Mouse (Mus musculus) liver, postnatal 0 days (tissue): Measurements from ENCODE around the gene Ahdc1. TPM values are rescaled to one million over a fixed set of nuclear protein-coding genes. Genes with fewer than 3 reads are reported as not detected.

ENCODE experiments used
- ATAC-seq: fragments of 200-750 bp; cut with Nextera tagmentation; 2 replicates; pipeline ENCODE4 v1.8.0; 2017; ENCODE audit warnings: mild to moderate bottlenecking, moderate library complexity
- DNase-seq: peaks from one replicate; pipeline ENCODE4 v3.0.0-alpha.2; 2016
- H3K27ac ChIP-seq: fragments of 300-500 bp; sonication (generic); 2 replicates; pipeline ENCODE4 v1.5.1; 2014; ENCODE audit warnings: antibody characterized with exemption, moderate library complexity, mild to moderate bottlenecking, low read depth
- H3K27me3 ChIP-seq: fragments of 300-500 bp; sonication (generic); 2 replicates; pipeline ENCODE4 v1.6.1; 2014; ENCODE audit warnings: low read length, control low read depth, mixed read lengths; ENCODE audit not compliant: insufficient read depth
- H3K36me3 ChIP-seq: fragments of 300-500 bp; sonication (generic); replicated peaks from 2 replicates; pipeline ENCODE4 v1.6.1; 2014; ENCODE audit warnings: mild to moderate bottlenecking, control low read depth, low read length, moderate library complexity, mixed read lengths; ENCODE audit not compliant: insufficient read depth
- H3K4me1 ChIP-seq: fragments of 300-500 bp; sonication (generic); 2 replicates; pipeline ENCODE4 v1.6.1; 2014; ENCODE audit warnings: antibody characterized with exemption, mild to moderate bottlenecking, control low read depth; ENCODE audit not compliant: insufficient read depth
- H3K4me2 ChIP-seq: fragments of 300-500 bp; sonication (generic); 2 replicates; pipeline ENCODE4 v1.6.1; 2014; ENCODE audit warnings: low read depth, mild to moderate bottlenecking, low read length, moderate library complexity, mixed read lengths
- H3K4me3 ChIP-seq: fragments of 300-500 bp; sonication (generic); 2 replicates; pipeline ENCODE4 v1.5.1; 2014; ENCODE audit warnings: low read depth, low read length
- H3K9ac ChIP-seq: fragments of 300-500 bp; sonication (generic); replicated peaks from 2 replicates; pipeline ENCODE4 v1.6.1; 2014; ENCODE audit warnings: mild to moderate bottlenecking, moderate library complexity
- H3K9me3 ChIP-seq: fragments of 300-500 bp; sonication (generic); 2 replicates; pipeline ENCODE4 v1.6.1; 2016; ENCODE audit warnings: mild to moderate bottlenecking, control low read depth, low read length, mixed read lengths
- CTCF ChIP-seq: sonication (generic); IDR thresholded peaks from 2 replicates; pipeline ENCODE4 v1.5.1; 2016; ENCODE audit warnings: antibody characterized with exemption, low read depth
- EP300 ChIP-seq: IDR thresholded peaks from 2 replicates; pipeline ENCODE4 v1.6.1; 2016; ENCODE audit warnings: antibody characterized with exemption, low read depth, mild to moderate bottlenecking
- WGBS: fragments of 180-500 bp; shearing (Covaris S2); extraction: QIAGEN DNeasy Blood & Tissue Kit; methylation state at CpG from one replicate; pipeline ENCODE4 v1.1.7; 2014; ENCODE audit not compliant: insufficient replicate concordance; 5-methylcytosine and 5-hydroxymethylcytosine counted together
- polyA plus RNA-seq: library from polyadenylated mRNA; unstranded; fragments of >200 nt; fragmentation: Nextera tagmentation; extraction: Ambion mirVana; gene quantifications from 2 replicates; pipeline ENCODE4 v1.2.1, GENCODE M21; 2015

The Ahdc1 gene
- polyA plus RNA-seq, 1 experiment from 2014 or later = 0.87 TPM

GRCm38 (mm10) chr4:133109335-133109801 is 98.3 kb downstream of the Ahdc1 start:
- H3K9ac ChIP-seq = no peak overlapping the region
- no peaks in the 10 kb centered on the region for H3K36me3 ChIP-seq
- H3K4me1 ChIP-seq = peaks cover 11% of the 10 kb centered on the region
- H3K4me2 ChIP-seq = no peak overlapping the region
- no peak overlapping the region for H3K27ac ChIP-seq
- ATAC-seq (no peak), DNase-seq (peak; percentile 17)
- no peaks in the 10 kb centered on the region for H3K27me3 ChIP-seq
- WGBS = 65% methylated on average over 5 of the region's 5 CpGs
- no peak overlapping the region for H3K4me3 ChIP-seq
- no peak for TF ChIP-seq EP300
- no peaks in the 10 kb centered on the region for H3K9me3 ChIP-seq

DNA sequence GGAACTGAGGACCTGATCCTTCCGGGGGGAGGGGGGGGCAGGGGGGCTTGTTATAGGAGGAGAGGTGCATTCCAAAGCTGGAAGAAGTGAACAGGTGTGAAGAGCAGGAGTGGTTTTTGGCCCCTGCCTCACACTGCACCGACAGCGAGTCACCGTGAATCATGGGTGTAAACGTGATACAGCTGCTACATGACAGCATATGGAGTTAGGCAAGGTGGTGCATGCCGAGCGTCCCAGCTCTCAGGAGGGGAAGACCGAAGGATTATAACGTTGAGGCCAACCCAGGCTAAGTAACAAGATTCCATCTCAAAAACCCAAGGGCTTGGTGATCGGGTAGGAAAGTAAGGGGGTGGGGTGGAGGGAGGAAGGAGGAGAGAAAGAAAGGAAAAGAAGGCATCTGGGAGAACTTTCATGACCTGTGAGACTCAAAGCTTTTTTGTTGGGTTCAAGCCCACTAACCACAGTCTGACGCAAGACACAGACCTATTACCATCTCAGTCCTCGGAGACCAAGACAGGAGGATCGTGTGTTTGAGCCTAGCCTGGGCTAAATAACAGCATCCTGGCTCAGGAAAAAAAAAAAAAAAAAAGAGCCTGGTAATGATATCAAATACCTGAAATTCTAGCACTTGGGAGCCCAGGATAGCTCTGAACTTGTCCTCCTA is 101.2 kb downstream of the Ahdc1 start:
- Histone ChIP-seq H3K9me3 (no peaks in the 10 kb centered on the region), H3K4me2 (no peak overlapping the region), H3K4me1 (peaks cover 10% of the 10 kb centered on the region; the same call in 1 of the 2 replicates), H3K36me3 (no peaks in the 10 kb centered on the region), H3K27ac (no peak overlapping the region), H3K27me3 (no peaks in the 10 kb centered on the region), H3K9ac (no peak overlapping the region), H3K4me3 (no peak overlapping the region)
- ATAC-seq (no peak), DNase-seq (no peak)
- TF ChIP-seq CTCF = no peak
- no peak for TF ChIP-seq EP300
- 63% methylated on average over 13 of the region's 13 CpGs for WGBS

GRCm38 (mm10) chr4:133113351-133113882 is 102.4 kb downstream of the Ahdc1 start:
- no peak overlapping the region for H3K9ac ChIP-seq
- WGBS = 66% methylated on average over 6 of the region's 6 CpGs
- no peaks in the 10 kb centered on the region for H3K36me3 ChIP-seq
- no peak overlapping the region for H3K4me2 ChIP-seq
- no peaks in the 10 kb centered on the region for H3K9me3 ChIP-seq
- TF ChIP-seq CTCF = no peak
- TF ChIP-seq EP300 = no peak
- no peak overlapping the region for H3K27ac ChIP-seq
- DNase-seq = no peak
- peaks cover under 1% of the 10 kb centered on the region; the same call in 1 of the 2 replicates for H3K4me1 ChIP-seq
- no peak for ATAC-seq
- H3K4me3 ChIP-seq = no peak overlapping the region
- H3K27me3 ChIP-seq = no peaks in the 10 kb centered on the region

GRCm38 (mm10) chr4:133114762-133115161 is 103.7 kb downstream of the Ahdc1 start:
- Histone ChIP-seq H3K9ac (no peak overlapping the region), H3K27me3 (no peaks in the 10 kb centered on the region), H3K4me3 (no peak overlapping the region), H3K27ac (no peak overlapping the region), H3K9me3 (no peaks in the 10 kb centered on the region), H3K4me1 (no peaks in the 10 kb centered on the region), H3K4me2 (no peak overlapping the region), H3K36me3 (no peaks in the 10 kb centered on the region)
- no peak for ATAC-seq
- DNase-seq = no peak
- no peak for TF ChIP-seq EP300
- no peak for TF ChIP-seq CTCF
- 73% methylated on average over 3 of the region's 3 CpGs for WGBS

DNA sequence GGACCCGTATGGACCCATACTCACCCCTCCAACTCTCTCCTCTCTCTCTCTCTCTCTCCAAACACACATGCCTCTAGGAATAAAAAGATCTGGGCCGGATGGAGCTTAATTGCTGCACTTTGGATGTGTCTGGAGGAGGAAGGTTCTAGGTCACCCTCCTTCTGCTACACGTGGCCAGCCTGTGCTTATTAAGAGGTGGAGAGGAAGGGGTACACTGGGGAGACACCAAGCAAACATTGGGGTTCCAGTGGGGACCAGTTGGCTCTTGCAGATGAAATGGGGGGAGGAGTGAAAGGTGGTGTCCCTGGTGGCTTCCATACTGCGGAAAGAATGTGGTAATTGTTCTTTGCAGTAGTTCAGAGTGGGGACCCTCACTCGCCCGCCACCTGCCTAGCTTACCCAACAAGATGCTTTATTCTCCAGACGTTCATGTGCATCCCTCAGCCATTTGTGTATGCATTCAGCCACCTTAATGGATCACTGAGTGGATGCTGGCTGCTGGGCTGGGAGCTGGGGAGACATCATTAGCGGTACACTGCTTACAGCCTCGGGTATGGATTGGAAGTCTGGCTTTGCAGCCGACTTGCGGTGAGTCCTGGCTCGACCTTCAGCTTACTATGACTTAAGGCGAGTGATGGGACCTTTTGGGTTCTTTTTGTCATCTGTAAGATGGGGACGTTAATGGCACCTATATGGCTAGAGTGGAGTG is 104.8 kb downstream of the Ahdc1 start:
- no peak for DNase-seq
- TF ChIP-seq CTCF = no peak
- TF ChIP-seq EP300 = no peak
- no peak for ATAC-seq
- no peaks in the 10 kb centered on the region for H3K27me3 ChIP-seq
- WGBS = 75% methylated on average over 14 of the region's 14 CpGs
- H3K9me3 ChIP-seq = no peaks in the 10 kb centered on the region
- H3K36me3 ChIP-seq = no peaks in the 10 kb centered on the region
- H3K4me2 ChIP-seq = no peak overlapping the region
- no peaks in the 10 kb centered on the region for H3K4me1 ChIP-seq
- no peak overlapping the region; the same call in 1 of the 2 replicates for H3K27ac ChIP-seq
- H3K9ac ChIP-seq = no peak overlapping the region
- H3K4me3 ChIP-seq = no peak overlapping the region

DNA sequence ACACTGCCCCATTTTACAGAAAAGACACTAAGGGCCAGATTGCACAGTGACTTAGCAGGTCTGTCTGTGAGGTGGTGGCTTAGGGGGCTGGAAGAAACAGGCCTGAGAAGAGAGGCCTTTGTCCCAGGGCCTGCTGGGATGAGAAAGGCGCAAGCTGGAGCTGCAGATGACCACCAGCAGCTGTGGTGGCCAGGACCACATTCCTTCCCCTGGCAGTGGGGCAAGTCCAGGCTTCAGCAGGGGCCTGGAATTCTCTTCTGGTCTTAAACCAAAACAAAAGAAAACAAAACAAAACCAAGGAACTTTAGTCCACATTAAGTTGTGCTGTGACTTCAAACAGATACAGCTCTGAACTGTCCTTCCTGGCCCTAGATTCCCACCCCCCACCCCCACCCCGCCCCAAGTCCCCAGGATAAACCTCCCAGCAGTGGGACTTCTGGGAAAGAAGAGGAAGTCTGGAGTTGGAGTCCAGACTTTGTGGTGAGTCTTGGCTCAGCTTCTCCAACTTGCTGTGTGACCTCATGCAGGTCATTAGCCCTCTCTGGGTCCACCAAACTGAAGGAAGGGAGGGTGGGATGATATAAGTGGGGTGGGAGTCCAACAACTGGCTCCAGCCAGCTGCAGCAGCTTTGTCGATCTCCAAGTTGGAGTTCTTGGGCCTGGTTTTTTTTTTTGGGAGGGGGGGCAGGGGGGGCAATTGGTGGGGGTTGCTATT is 105.9 kb downstream of the Ahdc1 start:
- Histone ChIP-seq H3K36me3 (no peaks in the 10 kb centered on the region), H3K9me3 (no peaks in the 10 kb centered on the region), H3K4me1 (peaks cover 2% of the 10 kb centered on the region; the same call in 1 of the 2 replicates), H3K4me2 (no peak overlapping the region), H3K9ac (peak overlapping the region; percentile 30; the same call in 1 of the 2 replicates), H3K4me3 (no peak overlapping the region), H3K27ac (peak overlapping the region; percentile 81), H3K27me3 (no peaks in the 10 kb centered on the region)
- TF ChIP-seq EP300 (no peak), CTCF (no peak)
- ATAC-seq (0 out of 2 replicates have a peak, but pooled peaks have one; percentile 14), DNase-seq (no peak)
- 61% methylated on average over 3 of the region's 3 CpGs for WGBS
